Mouse (Mus musculus): ENCODE data around the gene Scgb2b27. TPM values are rescaled to one million over a fixed set of nuclear protein-coding genes. Genes with fewer than 3 reads are reported as not detected.
"Not testable (repeated sequence)": the region's sequence is repeated elsewhere in the genome, so short reads cannot be mapped to it uniquely, and the experiment has no call there.

The Scgb2b27 gene
- polyA plus RNA-seq (2011; ENCODE audit: insufficient read length, low read depth, missing spikeins): not detected in 2 replicates

DNA sequence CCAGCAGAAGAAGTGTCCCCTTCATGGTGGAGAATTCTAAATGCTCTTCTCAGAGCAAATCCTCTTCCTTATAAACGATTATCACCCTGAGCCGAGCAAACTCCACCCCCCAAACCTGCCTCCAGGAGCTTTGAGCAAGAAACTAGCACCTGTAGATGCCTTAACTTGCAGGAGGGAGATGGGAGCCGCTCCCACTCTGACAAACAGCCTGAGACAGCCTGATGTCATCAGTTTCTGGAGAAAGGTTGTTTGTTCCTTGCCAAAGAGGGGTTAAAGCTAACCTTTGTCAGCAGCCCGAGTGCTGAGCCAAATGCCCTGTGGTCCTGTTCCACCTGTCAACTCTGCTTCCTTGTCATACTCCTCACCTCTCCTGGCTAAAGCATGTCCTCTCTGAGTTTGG lies at the start of gene Scgb2b27:
Gene Scgb2b27, minus strand, starts transcription at position 101 of the 400 bp plus-strand sequence.
- Histone ChIP-seq H3K27ac (ENCODE audit: insufficient read depth, low read length) (no peak within 1 kb of the TSS), H3K4me1 (ENCODE audit: control insufficient read depth, insufficient read depth, low read length) (no peaks in the 10 kb centered on the region)
- no peak for TF ChIP-seq POLR2A (IDR thresholded peaks at IDR 0.05; ENCODE audit: low read depth, low read length)
- TF ChIP-seq CTCF (IDR thresholded peaks at IDR 0.05; ENCODE audit: borderline replicate concordance, insufficient read depth, low read length): no peak

DNA sequence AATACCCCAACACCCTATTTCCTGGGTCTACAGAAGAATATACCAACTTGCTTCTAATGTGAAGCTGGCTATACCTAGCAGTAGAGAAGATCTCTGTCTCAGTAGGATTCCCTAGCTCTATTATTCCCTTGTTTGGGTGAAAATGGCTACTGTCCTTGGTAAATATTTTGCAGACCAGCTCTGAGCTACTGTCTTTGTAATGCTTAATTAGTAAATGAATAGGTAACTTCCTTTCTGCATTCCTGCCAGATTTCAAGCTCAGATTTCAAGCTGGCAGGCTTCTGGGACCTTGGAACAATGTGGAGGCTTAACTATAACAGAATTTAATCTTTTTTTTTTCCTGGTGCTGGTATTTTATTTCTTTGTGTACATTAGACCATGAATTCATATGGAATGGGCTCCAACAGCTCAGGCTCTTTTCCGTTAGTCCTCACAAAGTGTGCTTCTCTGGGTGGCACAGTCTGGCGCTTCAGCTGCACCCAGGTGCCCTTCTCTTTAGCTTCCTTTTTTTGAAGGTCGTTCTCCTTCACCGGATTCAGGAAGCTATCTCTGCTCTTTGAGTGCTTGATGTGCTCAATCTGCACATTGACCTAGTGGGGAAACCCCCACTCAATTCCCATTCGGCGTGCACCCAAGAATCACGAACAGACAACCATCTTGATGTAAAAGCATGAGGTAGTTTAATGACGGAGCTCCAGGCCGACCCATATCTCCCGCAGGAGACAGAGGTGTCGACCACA lies 22.5 kb upstream of the Scgb2b27 start:
- H3K4me1 ChIP-seq (ENCODE audit: control insufficient read depth, insufficient read depth, low read length); H3K4me3 ChIP-seq (ENCODE audit: insufficient read depth, low read length); H3K27ac ChIP-seq (ENCODE audit: insufficient read depth, low read length): not testable (repeated sequence)

More for the DNA sequence above, at the start of gene Scgb2b27:
- no peak within 1 kb of the TSS for H3K4me3 ChIP-seq (ENCODE audit: insufficient read depth, low read length)

DNA sequence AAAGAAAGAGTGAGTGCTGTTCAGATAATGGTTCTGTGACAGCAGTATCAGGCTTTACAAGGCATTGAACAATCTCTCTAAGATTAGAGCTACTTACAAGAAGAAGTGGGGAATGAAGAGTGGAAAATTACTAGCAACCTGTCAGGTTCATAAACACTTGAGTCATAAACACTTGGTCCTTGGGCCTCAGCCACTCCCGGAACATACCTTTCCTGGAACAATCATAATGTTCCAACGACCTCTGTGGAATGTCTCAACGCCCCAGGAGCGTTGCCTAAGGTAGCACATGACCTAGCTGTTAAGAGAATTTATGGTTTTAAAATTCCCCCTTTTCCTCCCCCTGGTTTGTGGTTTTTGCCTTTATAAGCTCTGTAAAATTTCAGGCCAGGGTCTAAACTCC lies 20.8 kb upstream of the Scgb2b27 start:
- not testable (repeated sequence) for H3K4me3 ChIP-seq (ENCODE audit: insufficient read depth, low read length); H3K4me1 ChIP-seq (ENCODE audit: control insufficient read depth, insufficient read depth, low read length); H3K27ac ChIP-seq (ENCODE audit: insufficient read depth, low read length)

DNA sequence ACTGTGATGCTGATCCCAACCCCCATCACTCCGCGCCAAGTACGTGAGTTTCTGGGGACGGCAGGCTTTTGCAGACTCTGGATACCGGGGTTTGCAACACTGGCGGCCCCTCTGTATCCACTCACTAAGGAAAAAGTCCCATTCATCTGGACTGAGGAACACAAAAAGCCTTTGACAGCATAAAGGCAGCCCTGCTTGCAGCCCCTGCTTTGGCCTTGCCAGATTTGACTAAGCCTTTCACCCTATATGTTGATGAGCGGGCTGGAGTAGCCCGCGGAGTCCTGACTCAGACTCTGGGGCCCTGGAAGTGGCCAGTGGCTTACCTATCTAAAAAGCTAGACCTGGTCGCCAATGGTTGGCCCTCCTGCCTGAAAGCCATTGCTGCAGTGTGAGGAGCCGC lies 16.3 kb upstream of the Scgb2b27 start:
- no peak overlapping the region for H3K27ac ChIP-seq (ENCODE audit: insufficient read depth, low read length)
- TF ChIP-seq POLR2A (IDR thresholded peaks at IDR 0.05; ENCODE audit: low read depth, low read length) (no peak), CTCF (IDR thresholded peaks at IDR 0.05; ENCODE audit: borderline replicate concordance, insufficient read depth, low read length) (no peak)
- no peaks in the 10 kb centered on the region for H3K4me1 ChIP-seq (ENCODE audit: control insufficient read depth, insufficient read depth, low read length)
- H3K4me3 ChIP-seq (ENCODE audit: insufficient read depth, low read length): no peak overlapping the region

DNA sequence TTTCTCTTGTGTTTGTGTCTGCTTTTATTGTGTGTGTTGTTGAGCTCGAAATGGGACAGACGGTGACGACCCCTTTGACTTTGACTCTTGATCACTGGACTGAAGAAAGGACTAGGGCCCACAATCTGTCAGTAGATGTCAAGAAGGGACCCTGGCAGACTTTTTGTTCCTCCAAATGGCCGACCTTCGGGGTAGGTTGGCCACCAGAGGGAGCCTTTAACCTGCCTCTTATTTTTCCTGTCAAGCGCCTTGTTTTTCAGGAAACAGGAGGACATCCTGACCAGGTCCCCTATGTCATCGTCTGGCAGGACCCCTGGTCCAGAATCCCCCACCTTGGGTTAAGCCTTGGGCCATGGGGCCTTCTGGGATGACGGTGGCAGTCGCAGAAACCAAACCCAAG lies 13.5 kb upstream of the Scgb2b27 start:
- not testable (repeated sequence) for H3K27ac ChIP-seq (ENCODE audit: insufficient read depth, low read length); H3K4me3 ChIP-seq (ENCODE audit: insufficient read depth, low read length); H3K4me1 ChIP-seq (ENCODE audit: control insufficient read depth, insufficient read depth, low read length)

DNA sequence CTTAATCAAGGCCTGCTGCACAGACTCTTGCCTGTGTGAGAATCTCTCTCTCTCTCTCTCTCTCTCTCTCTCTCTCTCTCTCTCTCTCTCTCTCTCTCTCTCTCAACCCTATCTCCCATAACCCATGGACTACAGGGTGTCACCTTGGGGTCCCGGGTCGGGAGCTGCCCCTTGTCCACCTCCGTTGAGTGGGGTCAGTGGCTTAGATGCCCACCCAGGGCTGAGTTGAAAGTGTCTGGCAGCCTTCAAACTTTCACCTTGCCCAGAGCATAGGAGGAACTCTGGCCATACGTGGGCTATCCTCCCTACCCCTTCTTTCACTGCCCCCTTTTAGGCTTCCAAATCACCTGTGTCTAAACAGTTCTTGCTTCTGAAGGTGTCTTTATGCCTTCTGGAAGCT lies 11.9 kb upstream of the Scgb2b27 start:
- TF ChIP-seq POLR2A (IDR thresholded peaks at IDR 0.05; ENCODE audit: low read depth, low read length): no peak
- TF ChIP-seq CTCF (IDR thresholded peaks at IDR 0.05; ENCODE audit: borderline replicate concordance, insufficient read depth, low read length): no peak
- Histone ChIP-seq H3K4me3 (ENCODE audit: insufficient read depth, low read length) (no peak overlapping the region), H3K27ac (ENCODE audit: insufficient read depth, low read length) (no peak overlapping the region)

DNA sequence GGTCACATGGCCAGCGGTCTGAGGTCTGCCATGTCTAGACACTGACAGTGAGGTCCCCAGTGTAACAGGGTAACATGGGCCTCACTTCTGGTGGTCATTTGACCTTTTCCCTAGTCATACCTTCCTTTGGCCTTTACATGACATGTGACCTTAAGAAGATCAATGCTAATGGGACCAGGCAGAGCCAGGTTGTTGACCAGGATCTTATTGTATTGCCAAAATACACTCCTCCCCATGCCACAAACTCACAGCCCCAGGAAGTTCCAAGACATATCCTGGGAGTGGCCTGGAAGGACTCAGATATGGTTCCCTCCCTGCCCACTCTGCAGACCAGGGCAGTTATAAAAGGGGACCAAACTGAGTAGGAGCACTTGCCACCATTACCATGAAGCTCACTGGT lies 7.4 kb upstream of the Scgb2b27 start, which contains the start of gene Scgb1b27:
Gene Scgb1b27, plus strand, starts transcription at position 301 of the 400 bp plus-strand sequence.
- not testable (repeated sequence) for H3K27ac ChIP-seq (ENCODE audit: insufficient read depth, low read length); H3K4me3 ChIP-seq (ENCODE audit: insufficient read depth, low read length)

More for the DNA sequence above, 11.9 kb upstream of the Scgb2b27 start:
- H3K4me1 ChIP-seq (ENCODE audit: control insufficient read depth, insufficient read depth, low read length): no peaks in the 10 kb centered on the region

DNA sequence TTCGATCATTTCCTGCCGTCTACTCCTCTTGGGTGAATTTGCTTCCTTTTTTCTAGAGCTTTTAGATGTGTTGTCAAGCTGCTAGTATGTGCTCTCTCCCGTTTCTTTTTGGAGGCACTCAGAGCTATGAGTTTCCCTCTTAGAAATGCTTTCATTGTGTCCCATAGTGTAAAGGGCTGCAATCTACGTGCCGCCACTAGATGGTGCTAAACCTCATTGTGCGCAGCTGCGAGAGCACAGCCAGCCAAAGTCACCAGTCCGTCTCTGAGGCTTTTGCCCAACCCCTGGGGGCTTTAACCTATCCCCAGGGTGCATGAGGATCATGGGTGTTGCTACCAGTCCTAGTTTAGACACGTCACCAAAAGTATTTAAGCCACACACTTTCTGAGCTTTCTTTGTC lies 31.5 kb downstream of the Scgb2b27 start:
- not testable (repeated sequence) for H3K4me3 ChIP-seq (ENCODE audit: insufficient read depth, low read length); H3K27ac ChIP-seq (ENCODE audit: insufficient read depth, low read length); H3K4me1 ChIP-seq (ENCODE audit: control insufficient read depth, insufficient read depth, low read length)
- peak; percentile 55; the same call in 1 of the 2 replicates for TF ChIP-seq CTCF (IDR thresholded peaks at IDR 0.05; ENCODE audit: borderline replicate concordance, insufficient read depth, low read length)

More for the DNA sequence above, 7.4 kb upstream of the Scgb2b27 start, which contains the start of gene Scgb1b27:
- H3K4me1 ChIP-seq (ENCODE audit: control insufficient read depth, insufficient read depth, low read length): not testable (repeated sequence)

Other genes with a start within 250 kb of the Scgb2b27 start
- not detected in 2 replicates for gene Scgb2b26, start 68.9 kb downstream of the Scgb2b27 start, polyA plus RNA-seq (2011; ENCODE audit: insufficient read length, low read depth, missing spikeins)
- not detected in 2 replicates for gene Scgb1b27, start 7.5 kb upstream of the Scgb2b27 start, polyA plus RNA-seq (2011; ENCODE audit: insufficient read length, low read depth, missing spikeins)
- gene Scgb1b30, start 81.5 kb upstream of the Scgb2b27 start, polyA plus RNA-seq (2011; ENCODE audit: insufficient read length, low read depth, missing spikeins): not detected in 2 replicates
- gene Wtip, start 119.3 kb upstream of the Scgb2b27 start, polyA plus RNA-seq (2011; ENCODE audit: insufficient read length, low read depth, missing spikeins): 32.7 and 33.2 TPM in 2 replicates
- gene Uba2, start 155.7 kb upstream of the Scgb2b27 start, polyA plus RNA-seq (2011; ENCODE audit: insufficient read length, low read depth, missing spikeins): 108 and 123 TPM in 2 replicates
- 16.8 and 18.6 TPM in 2 replicates for gene Pdcd2l, start 182.7 kb upstream of the Scgb2b27 start, polyA plus RNA-seq (2011; ENCODE audit: insufficient read length, low read depth, missing spikeins)
- gene Gpi1, start 216.4 kb upstream of the Scgb2b27 start, polyA plus RNA-seq (2011; ENCODE audit: insufficient read length, low read depth, missing spikeins): 244 and 331 TPM in 2 replicates
- gene Gm6096, start 237.1 kb upstream of the Scgb2b27 start, polyA plus RNA-seq (2011; ENCODE audit: insufficient read length, low read depth, missing spikeins): not detected in 2 replicates

Data from embryonic fibroblast, embryonic 13.5 days (primary cell).